Mouse (Mus musculus) ES-CJ7 (cell line): ENCODE measurements at regions not wholly inside any gene's neighbourhood (a gene's known extent, or its start where the extent isn't known, plus 50 kb on each side); places are given as distances from the start of the nearest gene placed in this dataset.

ENCODE experiments used
- DNase-seq: peaks from one replicate; pipeline ENCODE4 v3.0.0; 2011; ENCODE audit warnings: low read depth, low spot score

- no peak for DNase-seq
Measured at GRCm38 (mm10) chr7:76142455-76142854, 87.2 kb upstream of the Agbl1 start.

- no peak for DNase-seq
Measured at GRCm38 (mm10) chr7:76146385-76146784, 83.3 kb upstream of the Agbl1 start.

- no peak for DNase-seq
Measured at GRCm38 (mm10) chr7:76156869-76157268, 72.8 kb upstream of the Agbl1 start.

- DNase-seq = no peak
Measured at GRCm38 (mm10) chr7:76164191-76164590, 65.5 kb upstream of the Agbl1 start.

DNA sequence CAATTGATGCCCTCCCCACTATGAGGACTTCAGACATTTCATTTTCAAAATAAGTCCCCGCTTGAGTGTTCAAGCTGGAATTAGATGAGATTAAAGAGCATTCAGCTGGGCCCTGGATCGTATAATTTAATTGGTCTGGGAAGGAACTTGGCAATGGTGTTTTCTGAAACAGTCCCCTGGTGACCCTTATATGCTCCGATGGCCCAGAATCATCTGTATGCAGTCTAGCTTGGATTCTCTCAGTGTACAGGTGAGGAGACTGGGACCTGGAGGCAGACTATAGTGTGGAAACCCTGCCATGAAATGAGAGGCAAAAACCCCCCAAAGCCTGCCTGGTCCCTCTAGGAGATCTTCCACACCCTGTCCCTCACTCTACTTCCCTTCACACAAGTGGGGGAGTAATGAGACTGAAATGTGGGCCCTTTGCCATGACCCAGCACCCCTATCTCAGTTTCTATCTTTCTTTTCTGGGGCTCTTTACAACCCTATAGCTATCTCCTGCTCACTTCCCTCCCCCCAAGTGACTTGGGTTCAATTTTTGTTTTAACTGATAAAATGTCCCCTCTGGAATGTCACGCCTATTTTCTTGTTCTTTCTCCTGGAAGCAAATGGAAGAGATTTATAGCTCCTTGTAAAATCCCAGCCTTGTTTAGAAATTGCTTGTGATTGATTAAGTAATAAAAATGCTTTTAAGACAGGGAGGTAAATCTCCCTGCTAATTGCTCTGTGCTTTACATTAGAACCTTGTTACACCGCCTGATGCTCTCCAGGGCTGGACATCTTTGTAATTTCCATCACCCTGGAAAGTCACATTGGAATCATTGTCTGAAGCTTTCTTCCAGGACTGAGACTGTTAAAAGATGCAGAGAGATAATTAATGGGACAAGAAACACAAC lies 64.7 kb upstream of the Agbl1 start:
- no peak for DNase-seq

- no peak for DNase-seq
Measured at GRCm38 (mm10) chr7:76170481-76170880, 59.2 kb upstream of the Agbl1 start.

DNA sequence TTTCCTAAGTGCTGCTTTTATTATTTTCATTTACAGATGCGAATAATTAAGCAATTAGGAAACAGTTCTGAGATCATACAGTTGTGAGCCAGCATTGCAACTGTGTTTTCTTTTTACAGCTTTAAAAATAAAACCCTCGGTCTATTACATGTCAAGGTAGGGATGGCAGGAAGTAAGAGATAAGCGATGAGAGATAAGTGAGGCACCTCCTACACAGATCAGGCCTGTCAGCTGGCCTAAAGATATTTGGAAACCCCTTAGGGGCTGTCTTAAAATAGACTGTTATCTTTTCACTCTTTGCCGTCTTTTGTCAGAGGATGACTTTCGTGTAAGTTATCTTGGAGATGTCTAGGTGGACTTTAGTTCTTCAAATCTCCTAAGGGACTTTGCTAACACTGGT lies 53.5 kb upstream of the Agbl1 start:
- DNase-seq = no peak

GRCm38 (mm10) chr7:76177420-76177819 lies 52.3 kb upstream of the Agbl1 start:
- no peak for DNase-seq
